Mouse (Mus musculus): ENCODE data around the gene Fgfr2.

DNA sequence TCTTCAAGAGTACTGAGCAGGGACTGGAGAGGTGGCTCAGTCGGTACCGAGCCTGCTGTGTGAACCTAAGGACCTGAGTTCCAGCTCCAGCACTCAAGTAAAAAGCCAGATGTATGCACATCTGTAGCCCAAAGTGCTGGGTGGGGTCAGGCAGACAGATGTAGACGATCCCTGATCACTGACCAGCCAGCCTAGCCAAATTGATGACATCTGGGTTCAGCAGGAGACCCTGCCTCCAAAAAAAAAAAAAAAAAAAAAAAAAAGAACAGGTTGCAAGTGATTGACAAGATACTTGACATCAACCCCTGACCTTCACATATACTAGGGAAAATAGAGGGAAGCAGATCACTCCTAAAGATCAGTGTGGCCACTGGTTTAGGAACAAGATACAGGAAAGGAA is 2334.2 kb downstream of the Fgfr2 start:
- TF ChIP-seq POLR2A (IDR thresholded peaks at IDR 0.05; ENCODE audit: low read depth, low read length) = no peak
- no peak for TF ChIP-seq CTCF (conservative IDR thresholded peaks at IDR 0.05; ENCODE audit: insufficient read depth, insufficient read length, low read depth, low read length)

Data from kidney, adult 2 months (tissue).